Mouse (Mus musculus) E14TG2a.4 (cell line): ENCODE results near the gene Tut4.

Experiments used
- CTCF ChIP-seq: conservative IDR thresholded peaks from 2 replicates; pipeline ENCODE4 v1.5.1; 2014; ENCODE audit warnings: low read length
- POU5F1 ChIP-seq: IDR thresholded peaks from 2 replicates; pipeline ENCODE4 v1.6.1; 2014; ENCODE audit warnings: low read length, borderline replicate concordance

DNA sequence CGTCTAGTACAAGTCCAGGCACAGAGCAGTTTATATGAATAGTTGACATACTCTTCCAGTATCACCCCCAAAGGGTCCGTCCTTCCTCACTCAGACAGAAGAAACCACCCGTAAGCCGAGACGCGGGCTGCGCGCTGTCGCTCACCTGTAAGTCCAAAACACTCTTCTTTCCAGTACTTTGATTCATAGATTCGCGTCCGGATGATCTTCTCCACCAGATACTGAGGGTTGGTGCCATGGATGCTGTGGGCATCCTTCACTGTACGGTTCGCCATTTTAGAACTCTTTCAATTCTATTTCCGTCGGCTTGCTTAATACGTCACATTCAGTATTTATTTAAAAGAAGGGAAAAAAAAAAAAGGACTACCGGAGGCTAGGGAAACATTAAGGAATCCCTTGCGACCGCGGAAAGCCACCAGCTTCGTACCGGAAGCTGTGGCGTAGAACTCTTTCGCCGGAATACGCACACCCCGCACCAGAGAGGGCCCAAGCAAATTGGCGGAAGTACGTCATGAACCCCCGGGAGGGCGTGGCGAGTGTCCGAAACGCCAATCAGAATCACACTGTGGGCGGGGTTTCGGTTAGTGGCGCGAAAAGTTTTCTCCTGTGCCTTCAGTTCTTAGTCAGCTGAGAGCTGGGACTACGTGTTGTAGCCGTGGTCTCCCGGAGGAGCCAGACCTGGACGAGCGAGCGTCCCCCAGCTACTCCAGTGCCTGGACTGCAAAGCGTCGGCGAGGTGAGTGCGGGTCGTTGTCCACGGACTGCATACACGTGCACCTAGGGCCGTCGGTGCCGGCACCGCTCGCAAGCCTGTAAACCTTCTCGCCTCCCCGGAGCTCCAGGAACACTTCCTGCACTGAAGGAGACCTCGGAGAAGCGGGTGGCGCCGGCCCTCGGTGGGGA, 119.9 kb downstream of the Tut4 start, which contains the start of the genes Prpf38a and Orc1:
- TF ChIP-seq CTCF (no peak), POU5F1 (no peak)
